Mouse (Mus musculus) midbrain, embryonic 14.5 days (tissue): Measurements from ENCODE around the gene Ssc5d. TPM values are rescaled to one million over a fixed set of nuclear protein-coding genes. Genes with fewer than 3 reads are reported as not detected.
A peak's percentile ranks its signal among the peaks of the same experiment; 100 is the strongest.

Source experiments
- ATAC-seq: fragments of 200-750 bp; cut with Nextera tagmentation; 2 replicates; pipeline ENCODE4 v1.8.0; 2017; ENCODE audit warnings: moderate number of reproducible peaks, moderate library complexity; ENCODE audit not compliant: low FRiP score, low TSS enrichment
- DNase-seq: peaks from one replicate; pipeline ENCODE4 v3.0.0-alpha.2; 2015
- H3K27ac ChIP-seq: fragments of 300-500 bp; sonication (generic); replicated peaks from 2 replicates; pipeline ENCODE4 v1.5.1; 2014; ENCODE audit warnings: mild to moderate bottlenecking, low read depth, low read length, moderate library complexity
- H3K27me3 ChIP-seq: fragments of 300-500 bp; sonication (generic); 2 replicates; pipeline ENCODE4 v1.6.1; 2014; ENCODE audit warnings: low read length, control low read depth, mixed read lengths; ENCODE audit not compliant: control insufficient read depth, insufficient read depth
- H3K36me3 ChIP-seq: fragments of 300-500 bp; sonication (generic); 2 replicates; pipeline ENCODE4 v1.6.1; 2014; ENCODE audit warnings: low read length, control low read depth; ENCODE audit not compliant: control insufficient read depth, insufficient read depth
- H3K4me1 ChIP-seq: fragments of 300-500 bp; sonication (generic); 2 replicates; pipeline ENCODE4 v1.6.1; 2014; ENCODE audit warnings: mild to moderate bottlenecking, antibody characterized with exemption, low read length, control low read depth; ENCODE audit not compliant: control insufficient read depth, insufficient read depth
- H3K4me2 ChIP-seq: fragments of 300-500 bp; sonication (generic); 2 replicates; pipeline ENCODE4 v1.6.1; 2014; ENCODE audit warnings: mild to moderate bottlenecking, low read length, moderate library complexity
- H3K4me3 ChIP-seq: fragments of 300-500 bp; sonication (generic); replicated peaks from 2 replicates; pipeline ENCODE4 v1.5.1; 2014; ENCODE audit warnings: low read depth, low read length
- H3K9ac ChIP-seq: fragments of 300-500 bp; sonication (generic); replicated peaks from 2 replicates; pipeline ENCODE4 v1.6.1; 2014; ENCODE audit warnings: mild to moderate bottlenecking, low read length, moderate library complexity
- H3K9me3 ChIP-seq: fragments of 300-500 bp; sonication (generic); 2 replicates; pipeline ENCODE4 v1.6.1; 2016; ENCODE audit warnings: low read length, control low read depth, mixed read lengths; ENCODE audit not compliant: control insufficient read depth
- WGBS: fragments of 180-500 bp; shearing (Covaris S2); extraction: QIAGEN DNeasy Blood & Tissue Kit; methylation state at CpG from one replicate; pipeline ENCODE4 v1.1.7; 2014; 5-methylcytosine and 5-hydroxymethylcytosine counted together
- polyA plus RNA-seq: library from polyadenylated mRNA; unstranded; fragments of >200 nt; fragmentation: Nextera tagmentation; extraction: Ambion mirVana; gene quantifications from 2 replicates; pipeline ENCODE4 v1.2.1, GENCODE M21; 2014

Ssc5d gene
- polyA plus RNA-seq, 1 experiment from 2014 or later: 0.84 TPM

DNA sequence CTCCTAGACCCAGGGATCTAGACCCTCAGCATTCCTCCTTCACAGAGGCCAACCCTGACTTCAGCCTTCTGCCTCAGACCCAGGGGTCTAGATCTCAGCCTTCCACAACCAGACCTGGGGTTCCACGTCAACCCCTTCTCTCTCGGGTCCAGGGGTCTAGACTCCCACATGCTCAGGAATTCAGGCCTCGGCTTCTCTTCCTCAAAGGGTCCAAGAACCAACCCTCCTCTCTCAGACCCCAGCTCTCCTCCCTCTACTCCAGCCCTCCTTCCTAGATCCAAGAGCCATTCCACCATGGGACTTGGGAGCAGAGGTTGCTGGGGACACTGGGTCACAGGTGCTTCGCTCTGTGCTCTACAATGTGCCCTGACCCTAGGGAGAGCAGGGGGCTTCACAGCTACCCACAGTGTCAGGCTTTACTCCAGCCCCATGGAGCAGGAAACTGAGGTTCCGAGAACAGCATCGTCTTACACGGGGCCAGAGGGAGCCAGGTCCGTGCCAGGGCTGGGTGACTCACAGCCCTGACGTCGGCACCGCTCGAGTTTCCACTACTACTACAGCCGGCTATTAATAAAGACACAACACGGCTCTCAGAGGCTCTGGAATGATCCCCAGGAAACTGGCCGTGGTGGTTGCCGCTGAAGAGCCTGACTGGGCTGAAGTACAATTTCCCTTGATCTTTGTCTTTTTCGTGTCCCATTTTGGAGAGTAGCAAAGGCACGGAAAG, 46.9 kb downstream of the Ssc5d start:
- Histone ChIP-seq H3K27ac (no peak overlapping the region), H3K27me3 (no peaks in the 10 kb centered on the region), H3K36me3 (no peaks in the 10 kb centered on the region), H3K9me3 (no peaks in the 10 kb centered on the region), H3K4me1 (no peaks in the 10 kb centered on the region), H3K4me3 (no peak overlapping the region), H3K4me2 (no peak overlapping the region), H3K9ac (no peak overlapping the region)
- 80% methylated on average over 18 of the region's 18 CpGs for WGBS
- ATAC-seq (no peak), DNase-seq (no peak)

DNA sequence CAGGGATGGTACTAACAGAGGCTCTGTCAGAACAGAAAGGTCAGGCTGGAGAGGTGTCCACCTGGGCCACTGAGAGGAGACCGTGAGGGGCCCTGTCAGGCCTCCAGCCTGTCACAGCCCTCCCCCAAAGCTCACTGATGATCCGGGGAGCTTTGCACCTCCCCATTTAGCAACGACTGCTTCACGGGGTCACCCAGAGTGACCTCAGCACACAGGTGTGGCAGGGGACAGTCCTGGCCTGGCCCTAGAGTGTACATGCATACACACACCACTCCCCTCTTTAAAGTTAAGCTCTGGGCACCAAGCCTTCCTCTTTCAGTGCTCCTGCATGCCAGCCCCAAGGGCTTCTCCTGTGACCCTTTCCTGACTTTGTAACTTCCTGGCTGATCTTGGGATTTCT, 49.9 kb downstream of the Ssc5d start:
- H3K27me3 ChIP-seq: no peaks in the 10 kb centered on the region
- no peaks in the 10 kb centered on the region for H3K9me3 ChIP-seq
- no peak overlapping the region for H3K9ac ChIP-seq
- ATAC-seq (no peak), DNase-seq (no peak)
- H3K4me3 ChIP-seq: no peak overlapping the region
- no peaks in the 10 kb centered on the region for H3K4me1 ChIP-seq
- no peak overlapping the region for H3K4me2 ChIP-seq
- WGBS: 70% methylated on average over 4 of the region's 4 CpGs
- H3K27ac ChIP-seq: no peak overlapping the region
- no peaks in the 10 kb centered on the region for H3K36me3 ChIP-seq

GRCm38 (mm10) chr7:4976832-4977231, 51.2 kb downstream of the Ssc5d start:
- 93% methylated on average over 7 of the region's 7 CpGs for WGBS
- Histone ChIP-seq H3K4me3 (no peak overlapping the region), H3K27me3 (no peaks in the 10 kb centered on the region), H3K9ac (no peak overlapping the region), H3K27ac (no peak overlapping the region), H3K9me3 (no peaks in the 10 kb centered on the region), H3K36me3 (no peaks in the 10 kb centered on the region), H3K4me1 (no peaks in the 10 kb centered on the region), H3K4me2 (no peak overlapping the region)
- ATAC-seq: no peak
- DNase-seq: no peak

- Histone ChIP-seq H3K27me3 (no peaks in the 10 kb centered on the region), H3K4me3 (no peak overlapping the region), H3K9me3 (no peaks in the 10 kb centered on the region), H3K4me2 (no peak overlapping the region), H3K9ac (no peak overlapping the region), H3K4me1 (0 out of 2 replicates have a peak, but pooled peaks cover 1% of the 10 kb centered on the region), H3K36me3 (peaks cover 22% of the 10 kb centered on the region), H3K27ac (no peak overlapping the region)
- no peak for DNase-seq
- no peak for ATAC-seq
- 81% methylated on average over 2 of the region's 2 CpGs for WGBS
Measured at GRCm38 (mm10) chr7:4988250-4988649, 62.7 kb downstream of the Ssc5d start.

- Histone ChIP-seq H3K4me2 (peak overlapping the region; percentile 94), H3K9ac (peak overlapping the region; percentile 37; the same call in 1 of the 2 replicates), H3K27me3 (no peaks in the 10 kb centered on the region), H3K4me1 (peaks cover 22% of the 10 kb centered on the region), H3K36me3 (peaks cover 33% of the 10 kb centered on the region), H3K4me3 (peak overlapping the region; percentile 17), H3K9me3 (no peaks in the 10 kb centered on the region), H3K27ac (no peak overlapping the region)
- 43% methylated on average over 54 of the region's 55 CpGs for WGBS
- DNase-seq: no peak
- ATAC-seq: no peak
Measured at GRCm38 (mm10) chr7:4993347-4993998, 67.9 kb downstream of the Ssc5d start.

- no peak for ATAC-seq
Measured at GRCm38 (mm10) chr7:4993999-4994788, 68.6 kb downstream of the Ssc5d start.

More at GRCm38 (mm10) chr7:4993999-4994788, 68.6 kb downstream of the Ssc5d start:
- H3K36me3 ChIP-seq: peaks cover 33% of the 10 kb centered on the region
- H3K9me3 ChIP-seq: no peaks in the 10 kb centered on the region
- no peak overlapping the region for H3K27ac ChIP-seq
- H3K4me3 ChIP-seq: peak overlapping the region; percentile 81
- no peaks in the 10 kb centered on the region for H3K27me3 ChIP-seq
- DNase-seq: no peak
- WGBS: 51% methylated on average over 59 of the region's 59 CpGs
- peak overlapping the region; percentile 37; the same call in 1 of the 2 replicates for H3K9ac ChIP-seq
- peaks cover 22% of the 10 kb centered on the region for H3K4me1 ChIP-seq
- H3K4me2 ChIP-seq: peak overlapping the region; percentile 94

Other genes with a start within 250 kb of the Ssc5d start
- gene Hspbp1, start 240.7 kb upstream of the Ssc5d start, polyA plus RNA-seq: 136 and 169 TPM in 2 replicates
- 10.0 and 10.8 TPM in 2 replicates for gene Brsk1, start 235.2 kb upstream of the Ssc5d start, polyA plus RNA-seq
- gene Tmem150b, start 200.5 kb upstream of the Ssc5d start, polyA plus RNA-seq: 0.12 and 0.42 TPM in 2 replicates
- gene Kmt5c, start 185.7 kb upstream of the Ssc5d start, polyA plus RNA-seq: 56.2 and 67.0 TPM in 2 replicates
- gene Cox6b2, start 172.7 kb upstream of the Ssc5d start, polyA plus RNA-seq: 10.2 and 13.0 TPM in 2 replicates
- gene Fam71e2, start 154.5 kb upstream of the Ssc5d start, polyA plus RNA-seq: not detected in 2 replicates
- 0.17 and 0.43 TPM in 2 replicates for gene Il11, start 142.9 kb upstream of the Ssc5d start, polyA plus RNA-seq
- gene Tmem190, start 142.8 kb upstream of the Ssc5d start, polyA plus RNA-seq: not detected in 2 replicates
- gene Tmem238, start 136.1 kb upstream of the Ssc5d start, polyA plus RNA-seq: 2.7 and 3.5 TPM in 2 replicates
- gene Rpl28, start 132.9 kb upstream of the Ssc5d start, polyA plus RNA-seq: 149 and 188 TPM in 2 replicates
- gene Ube2s, start 113.2 kb upstream of the Ssc5d start, polyA plus RNA-seq: 290 and 338 TPM in 2 replicates
- gene Shisa7, start 81.1 kb upstream of the Ssc5d start, polyA plus RNA-seq: 14.0 and 19.4 TPM in 2 replicates
- gene Isoc2b, start 55.5 kb upstream of the Ssc5d start, polyA plus RNA-seq: 3.5 and 6.6 TPM in 2 replicates
- 0.43 and 0.54 TPM in 2 replicates for gene Isoc2a, start 48.6 kb upstream of the Ssc5d start, polyA plus RNA-seq
- 0.55 TPM in 1 of 2 replicates, not detected in the other for gene Gm36210, start 19.3 kb upstream of the Ssc5d start, polyA plus RNA-seq
- 4.6 and 5.1 TPM in 2 replicates for gene Zfp628, start 10.6 kb upstream of the Ssc5d start, polyA plus RNA-seq
- 24.0 and 28.9 TPM in 2 replicates for gene Nat14, start 3.8 kb upstream of the Ssc5d start, polyA plus RNA-seq
- not detected in 2 replicates for gene Sbk2, start 38.6 kb downstream of the Ssc5d start, polyA plus RNA-seq
- gene Sbk3, start 45.4 kb downstream of the Ssc5d start, polyA plus RNA-seq: 0.59 and 0.89 TPM in 2 replicates
- gene Zfp579, start 70.4 kb downstream of the Ssc5d start, polyA plus RNA-seq: 69.3 and 76.5 TPM in 2 replicates
- gene Zfp524, start 88.6 kb downstream of the Ssc5d start, polyA plus RNA-seq: 8.4 and 9.4 TPM in 2 replicates
- gene Fiz1, start 88.9 kb downstream of the Ssc5d start, polyA plus RNA-seq: 36.2 and 38.0 TPM in 2 replicates
- gene Gm44973, start 89.7 kb downstream of the Ssc5d start, polyA plus RNA-seq: 1.3 TPM in 1 of 2 replicates, not detected in the other
- 6.8 and 8.3 TPM in 2 replicates for gene Zfp865, start 94.6 kb downstream of the Ssc5d start, polyA plus RNA-seq
- gene Ccdc106, start 94.8 kb downstream of the Ssc5d start, polyA plus RNA-seq: 47.0 and 63.6 TPM in 2 replicates
- not detected in 2 replicates for gene 4632433K11Rik, start 108.3 kb downstream of the Ssc5d start, polyA plus RNA-seq
- gene Zfp784, start 112.7 kb downstream of the Ssc5d start, polyA plus RNA-seq: 9.1 and 10.8 TPM in 2 replicates
- 104 and 105 TPM in 2 replicates for gene Zfp580, start 125.8 kb downstream of the Ssc5d start, polyA plus RNA-seq
- gene U2af2, start 136.4 kb downstream of the Ssc5d start, polyA plus RNA-seq: 111 and 115 TPM in 2 replicates
- 104 and 119 TPM in 2 replicates for gene Epn1, start 154.4 kb downstream of the Ssc5d start, polyA plus RNA-seq
- not detected in 2 replicates for gene Rfpl4, start 191.2 kb downstream of the Ssc5d start, polyA plus RNA-seq
- gene Rasl2-9, start 200.2 kb downstream of the Ssc5d start, polyA plus RNA-seq: 0.36 and 0.41 TPM in 2 replicates
- 0.01 TPM in 1 of 2 replicates, not detected in the other for gene Vmn1r55, start 223.9 kb downstream of the Ssc5d start, polyA plus RNA-seq